Mouse (Mus musculus): Measurements from ENCODE around the gene Gm10382. TPM values are rescaled to one million over a fixed set of nuclear protein-coding genes. Genes with fewer than 3 reads are reported as not detected.
"Not testable (repeated sequence)": the region's sequence is repeated elsewhere in the genome, so short reads cannot be mapped to it uniquely, and the experiment has no call there.

Gene Gm10382
- polyA plus RNA-seq, 1 experiment: not detected

GRCm38 (mm10) chr5:125407020-125407830 lies 18.1 kb downstream of the Gm10382 start:
- Histone ChIP-seq H3K36me3 (ENCODE audit: control insufficient read depth, insufficient read depth, low read length, poor library complexity, severe bottlenecking) (no peaks in the 10 kb centered on the region), H3K4me3 (ENCODE audit: low read depth, low read length) (peak overlapping the region; percentile 70), H3K27me3 (ENCODE audit: control insufficient read depth, insufficient read depth, low read length, poor library complexity, severe bottlenecking) (no peaks in the 10 kb centered on the region), H3K27ac (ENCODE audit: insufficient read depth, low read length) (peak overlapping the region; percentile 45), H3K9ac (ENCODE audit: low read depth, poor library complexity, severe bottlenecking) (peak overlapping the region; percentile 59), H3K4me1 (ENCODE audit: control insufficient read depth, insufficient read depth, low read length) (no peaks in the 10 kb centered on the region), H3K9me3 (replicated peaks; ENCODE audit: control insufficient read depth, insufficient read depth, low read length, poor library complexity, severe bottlenecking) (no peaks in the 10 kb centered on the region)
- TF ChIP-seq EP300 (IDR thresholded peaks at IDR 0.05; ENCODE audit: insufficient read depth, low read depth, low read length) (no peak), POLR2A (IDR thresholded peaks at IDR 0.05; ENCODE audit: insufficient read depth, low read length) (no peak), CTCF (IDR thresholded peaks at IDR 0.05; ENCODE audit: low read depth, low read length) (no peak)

- H3K36me3 ChIP-seq (ENCODE audit: control insufficient read depth, insufficient read depth, low read length, poor library complexity, severe bottlenecking): no peaks in the 10 kb centered on the region
- no peak overlapping the region for H3K9ac ChIP-seq (ENCODE audit: low read depth, poor library complexity, severe bottlenecking)
- H3K27me3 ChIP-seq (ENCODE audit: control insufficient read depth, insufficient read depth, low read length, poor library complexity, severe bottlenecking): no peaks in the 10 kb centered on the region
- no peaks in the 10 kb centered on the region for H3K9me3 ChIP-seq (replicated peaks; ENCODE audit: control insufficient read depth, insufficient read depth, low read length, poor library complexity, severe bottlenecking)
- no peak overlapping the region; the same call in 1 of the 2 replicates for H3K4me3 ChIP-seq (ENCODE audit: low read depth, low read length)
- TF ChIP-seq CTCF (IDR thresholded peaks at IDR 0.05; ENCODE audit: low read depth, low read length) (no peak), EP300 (IDR thresholded peaks at IDR 0.05; ENCODE audit: insufficient read depth, low read depth, low read length) (no peak), POLR2A (IDR thresholded peaks at IDR 0.05; ENCODE audit: insufficient read depth, low read length) (no peak)
- no peak overlapping the region for H3K27ac ChIP-seq (ENCODE audit: insufficient read depth, low read length)
- no peaks in the 10 kb centered on the region for H3K4me1 ChIP-seq (ENCODE audit: control insufficient read depth, insufficient read depth, low read length)
Observed at GRCm38 (mm10) chr5:125407910-125408575, 18.9 kb downstream of the Gm10382 start.

GRCm38 (mm10) chr5:125408842-125409241 lies 19.7 kb downstream of the Gm10382 start:
- no peaks in the 10 kb centered on the region for H3K4me1 ChIP-seq (ENCODE audit: control insufficient read depth, insufficient read depth, low read length)
- H3K9me3 ChIP-seq (replicated peaks; ENCODE audit: control insufficient read depth, insufficient read depth, low read length, poor library complexity, severe bottlenecking): no peaks in the 10 kb centered on the region
- no peaks in the 10 kb centered on the region for H3K27me3 ChIP-seq (ENCODE audit: control insufficient read depth, insufficient read depth, low read length, poor library complexity, severe bottlenecking)
- H3K27ac ChIP-seq (ENCODE audit: insufficient read depth, low read length): peak overlapping the region; percentile 46; the same call in 1 of the 2 replicates
- no peak for TF ChIP-seq CTCF (IDR thresholded peaks at IDR 0.05; ENCODE audit: low read depth, low read length)
- no peak for TF ChIP-seq EP300 (IDR thresholded peaks at IDR 0.05; ENCODE audit: insufficient read depth, low read depth, low read length)
- TF ChIP-seq POLR2A (IDR thresholded peaks at IDR 0.05; ENCODE audit: insufficient read depth, low read length): no peak
- no peaks in the 10 kb centered on the region; the same call in 1 of the 2 replicates for H3K36me3 ChIP-seq (ENCODE audit: control insufficient read depth, insufficient read depth, low read length, poor library complexity, severe bottlenecking)
- peak overlapping the region; percentile 61 for H3K4me3 ChIP-seq (ENCODE audit: low read depth, low read length)
- peak overlapping the region; percentile 46 for H3K9ac ChIP-seq (ENCODE audit: low read depth, poor library complexity, severe bottlenecking)

- Histone ChIP-seq H3K9me3 (replicated peaks; ENCODE audit: control insufficient read depth, insufficient read depth, low read length, poor library complexity, severe bottlenecking) (no peaks in the 10 kb centered on the region), H3K27me3 (ENCODE audit: control insufficient read depth, insufficient read depth, low read length, poor library complexity, severe bottlenecking) (no peaks in the 10 kb centered on the region), H3K9ac (ENCODE audit: low read depth, poor library complexity, severe bottlenecking) (peak overlapping the region; percentile 46), H3K27ac (ENCODE audit: insufficient read depth, low read length) (peak overlapping the region; percentile 46; the same call in 1 of the 2 replicates), H3K4me3 (ENCODE audit: low read depth, low read length) (peak overlapping the region; percentile 61), H3K36me3 (ENCODE audit: control insufficient read depth, insufficient read depth, low read length, poor library complexity, severe bottlenecking) (peaks cover under 1% of the 10 kb centered on the region), H3K4me1 (ENCODE audit: control insufficient read depth, insufficient read depth, low read length) (no peaks in the 10 kb centered on the region)
- TF ChIP-seq POLR2A (IDR thresholded peaks at IDR 0.05; ENCODE audit: insufficient read depth, low read length) (no peak), CTCF (IDR thresholded peaks at IDR 0.05; ENCODE audit: low read depth, low read length) (no peak), EP300 (IDR thresholded peaks at IDR 0.05; ENCODE audit: insufficient read depth, low read depth, low read length) (no peak)
Observed at GRCm38 (mm10) chr5:125409348-125410090, 20.4 kb downstream of the Gm10382 start.

- TF ChIP-seq EP300 (IDR thresholded peaks at IDR 0.05; ENCODE audit: insufficient read depth, low read depth, low read length): no peak
- TF ChIP-seq CTCF (IDR thresholded peaks at IDR 0.05; ENCODE audit: low read depth, low read length): peak; percentile 44
- Histone ChIP-seq H3K36me3 (ENCODE audit: control insufficient read depth, insufficient read depth, low read length, poor library complexity, severe bottlenecking) (peaks cover 20% of the 10 kb centered on the region), H3K4me1 (ENCODE audit: control insufficient read depth, insufficient read depth, low read length) (no peaks in the 10 kb centered on the region), H3K9ac (ENCODE audit: low read depth, poor library complexity, severe bottlenecking) (no peak overlapping the region), H3K9me3 (replicated peaks; ENCODE audit: control insufficient read depth, insufficient read depth, low read length, poor library complexity, severe bottlenecking) (no peaks in the 10 kb centered on the region), H3K27me3 (ENCODE audit: control insufficient read depth, insufficient read depth, low read length, poor library complexity, severe bottlenecking) (no peaks in the 10 kb centered on the region), H3K27ac (ENCODE audit: insufficient read depth, low read length) (no peak overlapping the region), H3K4me3 (ENCODE audit: low read depth, low read length) (no peak overlapping the region)
Observed at GRCm38 (mm10) chr5:125411972-125412530, 22.9 kb downstream of the Gm10382 start.

GRCm38 (mm10) chr5:125412536-125412935 lies 23.4 kb downstream of the Gm10382 start:
- not testable (repeated sequence) for H3K27ac ChIP-seq (ENCODE audit: insufficient read depth, low read length); H3K9me3 ChIP-seq (replicated peaks; ENCODE audit: control insufficient read depth, insufficient read depth, low read length, poor library complexity, severe bottlenecking); H3K4me1 ChIP-seq (ENCODE audit: control insufficient read depth, insufficient read depth, low read length); H3K9ac ChIP-seq (ENCODE audit: low read depth, poor library complexity, severe bottlenecking); H3K4me3 ChIP-seq (ENCODE audit: low read depth, low read length); H3K27me3 ChIP-seq (ENCODE audit: control insufficient read depth, insufficient read depth, low read length, poor library complexity, severe bottlenecking)
- H3K36me3 ChIP-seq (ENCODE audit: control insufficient read depth, insufficient read depth, low read length, poor library complexity, severe bottlenecking): peaks cover 24% of the 10 kb centered on the region
